Mouse (Mus musculus): ENCODE data around the gene Arhgap35. TPM values are rescaled to one million over a fixed set of nuclear protein-coding genes. Genes with fewer than 3 reads are reported as not detected.

The Arhgap35 gene
- polyA plus RNA-seq, 1 experiment from 2014 or later = 3.8 TPM

DNA sequence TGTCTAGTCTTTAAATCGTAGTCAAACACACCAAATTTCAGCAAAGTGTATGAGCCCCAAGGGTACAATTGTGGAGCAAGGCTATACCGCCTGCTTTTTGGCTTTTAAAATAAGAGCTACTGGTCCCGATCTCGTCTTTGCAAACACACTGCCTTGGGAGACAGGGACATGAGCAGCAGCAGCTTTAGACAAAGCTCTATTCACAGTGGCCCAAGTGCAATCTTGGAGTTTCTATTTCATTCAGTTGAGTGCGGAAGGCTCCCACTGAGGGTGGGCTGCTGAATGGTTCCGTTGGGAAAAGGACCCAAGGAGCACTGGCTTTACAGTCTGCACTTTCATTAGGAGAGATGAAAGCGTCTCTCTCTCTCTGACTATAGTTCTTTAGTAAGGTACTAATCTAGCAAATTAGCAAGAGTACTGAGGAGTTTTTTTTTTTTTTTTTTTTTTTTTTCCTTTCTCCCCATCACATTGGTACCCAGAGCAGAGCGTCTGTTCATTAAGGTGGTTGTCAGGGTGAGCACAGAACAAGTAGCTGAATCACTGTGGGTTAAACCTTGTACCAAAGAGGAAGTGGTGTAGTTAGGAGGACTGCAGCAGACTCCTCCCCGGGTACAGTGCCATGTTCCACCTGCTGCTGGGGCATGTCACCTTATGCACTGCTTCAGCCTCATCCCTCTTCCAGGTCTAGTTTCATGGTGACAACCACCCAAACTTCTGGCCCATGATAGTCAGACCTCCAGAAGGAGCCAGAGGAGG, 56.8 kb downstream of the Arhgap35 start:
- Histone ChIP-seq H3K9me3 (ENCODE audit: control insufficient read depth, low read length) (no peaks in the 10 kb centered on the region), H3K4me1 (replicated peaks; ENCODE audit: control insufficient read depth, insufficient read depth) (no peaks in the 10 kb centered on the region), H3K4me2 (replicated peaks; ENCODE audit: low read depth) (no peak overlapping the region), H3K27me3 (ENCODE audit: control insufficient read depth, insufficient read depth, low read length) (no peaks in the 10 kb centered on the region), H3K27ac (replicated peaks) (no peak overlapping the region), H3K36me3 (ENCODE audit: control insufficient read depth, insufficient read depth, low read length) (peaks cover 17% of the 10 kb centered on the region), H3K4me3 (ENCODE audit: low read depth, low read length) (no peak overlapping the region), H3K9ac (ENCODE audit: low read length) (no peak overlapping the region)
- no peak for TF ChIP-seq CTCF (IDR thresholded peaks at IDR 0.05; ENCODE audit: low read depth)
- no peak for TF ChIP-seq EP300 (optimal IDR thresholded peaks at IDR 0.05)
- WGBS = 88% methylated on average over 9 of the region's 9 CpGs
- DNase-seq (ENCODE audit: low spot score) = no peak
- ATAC-seq (ENCODE audit: low FRiP score, low TSS enrichment) = no peak

DNA sequence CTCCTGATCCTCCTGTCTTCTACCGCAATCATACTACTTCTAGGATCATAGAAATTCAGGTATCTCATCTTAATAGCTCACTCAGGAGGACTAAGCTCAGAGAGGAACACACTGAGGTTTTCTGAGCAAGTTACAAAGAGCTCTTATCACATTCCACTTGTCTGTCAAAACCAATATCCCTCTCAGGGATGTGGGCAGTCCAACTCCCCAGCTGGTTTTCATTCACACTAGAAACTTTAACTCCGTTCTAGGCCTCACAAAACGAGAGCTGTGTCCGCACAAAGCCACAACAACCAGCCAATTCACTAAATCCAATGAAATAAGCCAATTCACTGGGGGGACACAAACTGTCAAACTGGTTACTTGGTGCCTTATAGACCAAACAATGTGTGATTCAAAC, 57.5 kb downstream of the Arhgap35 start:
- ATAC-seq (ENCODE audit: low FRiP score, low TSS enrichment) = no peak
- TF ChIP-seq EP300 (optimal IDR thresholded peaks at IDR 0.05) (no peak), CTCF (IDR thresholded peaks at IDR 0.05; ENCODE audit: low read depth) (no peak)

DNA sequence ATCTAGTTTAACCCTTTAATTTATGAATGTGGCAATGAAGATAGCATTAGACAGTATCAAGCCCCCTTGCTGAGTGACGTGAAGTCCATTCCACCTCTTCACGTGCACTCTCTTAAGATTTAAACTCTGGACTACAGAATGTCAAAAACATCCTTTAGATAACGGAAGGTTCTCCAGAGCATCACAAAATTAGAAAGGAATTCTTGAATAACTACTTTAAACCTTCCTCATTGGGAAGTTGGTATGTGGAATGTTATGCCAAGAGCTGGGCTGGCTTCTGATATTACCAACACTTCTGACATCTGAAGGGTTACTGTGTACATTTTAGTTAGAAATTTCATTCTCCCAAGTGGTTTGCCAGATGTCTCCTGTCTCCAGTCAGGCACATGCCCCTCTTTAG, 60.6 kb downstream of the Arhgap35 start:
- Histone ChIP-seq H3K4me2 (replicated peaks; ENCODE audit: low read depth) (no peak overlapping the region), H3K4me1 (replicated peaks; ENCODE audit: control insufficient read depth, insufficient read depth) (no peaks in the 10 kb centered on the region), H3K27me3 (ENCODE audit: control insufficient read depth, insufficient read depth, low read length) (no peaks in the 10 kb centered on the region), H3K4me3 (ENCODE audit: low read depth, low read length) (no peak overlapping the region), H3K9me3 (ENCODE audit: control insufficient read depth, low read length) (no peaks in the 10 kb centered on the region), H3K27ac (replicated peaks) (no peak overlapping the region), H3K36me3 (ENCODE audit: control insufficient read depth, insufficient read depth, low read length) (no peaks in the 10 kb centered on the region), H3K9ac (ENCODE audit: low read length) (no peak overlapping the region)
- TF ChIP-seq CTCF (IDR thresholded peaks at IDR 0.05; ENCODE audit: low read depth) = no peak
- no peak for TF ChIP-seq EP300 (optimal IDR thresholded peaks at IDR 0.05)
- no peak for DNase-seq (ENCODE audit: low spot score)
- 75% methylated on average over 3 of the region's 3 CpGs for whole genome bisulfite sequencing
- no peak for ATAC-seq (ENCODE audit: low FRiP score, low TSS enrichment)

More for the DNA sequence above, 57.5 kb downstream of the Arhgap35 start:
- H3K27me3 ChIP-seq (ENCODE audit: control insufficient read depth, insufficient read depth, low read length) = no peaks in the 10 kb centered on the region
- no peak overlapping the region for H3K4me2 ChIP-seq (replicated peaks; ENCODE audit: low read depth)
- no peaks in the 10 kb centered on the region for H3K4me1 ChIP-seq (replicated peaks; ENCODE audit: control insufficient read depth, insufficient read depth)
- no peak overlapping the region for H3K9ac ChIP-seq (ENCODE audit: low read length)
- WGBS = 66% methylated on average over 4 of the region's 4 CpGs
- H3K36me3 ChIP-seq (ENCODE audit: control insufficient read depth, insufficient read depth, low read length) = peaks cover 13% of the 10 kb centered on the region
- no peaks in the 10 kb centered on the region for H3K9me3 ChIP-seq (ENCODE audit: control insufficient read depth, low read length)
- DNase-seq (ENCODE audit: low spot score) = no peak
- H3K27ac ChIP-seq (replicated peaks) = no peak overlapping the region
- H3K4me3 ChIP-seq (ENCODE audit: low read depth, low read length) = no peak overlapping the region

DNA sequence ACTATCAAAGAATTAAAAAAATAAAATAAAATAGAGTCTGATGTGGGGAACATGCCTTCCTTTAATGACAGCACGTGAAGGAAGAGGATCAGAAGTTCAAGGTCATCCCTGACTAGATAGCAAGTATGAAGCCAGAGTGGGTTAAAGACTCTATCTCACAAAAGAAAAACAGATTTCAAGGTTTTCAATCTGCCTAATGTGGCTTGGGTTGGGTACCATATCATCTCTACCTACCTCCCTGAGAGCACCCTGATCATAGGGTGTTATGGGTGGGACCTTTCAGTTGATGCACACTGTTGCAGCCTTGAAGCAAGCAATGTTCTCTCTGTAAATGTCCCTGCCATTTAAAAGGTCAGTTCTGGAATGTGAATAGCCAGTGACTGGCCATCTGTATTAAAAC, 63.2 kb downstream of the Arhgap35 start:
- no peaks in the 10 kb centered on the region for H3K36me3 ChIP-seq (ENCODE audit: control insufficient read depth, insufficient read depth, low read length)
- DNase-seq (ENCODE audit: low spot score) (no peak), ATAC-seq (ENCODE audit: low FRiP score, low TSS enrichment) (no peak)
- H3K4me2 ChIP-seq (replicated peaks; ENCODE audit: low read depth) = no peak overlapping the region
- WGBS = 94% methylated on average over 1 of the region's 1 CpGs
- no peak overlapping the region for H3K27ac ChIP-seq (replicated peaks)
- no peaks in the 10 kb centered on the region for H3K4me1 ChIP-seq (replicated peaks; ENCODE audit: control insufficient read depth, insufficient read depth)
- H3K9me3 ChIP-seq (ENCODE audit: control insufficient read depth, low read length) = no peaks in the 10 kb centered on the region
- H3K9ac ChIP-seq (ENCODE audit: low read length) = no peak overlapping the region
- TF ChIP-seq CTCF (IDR thresholded peaks at IDR 0.05; ENCODE audit: low read depth) (no peak), EP300 (optimal IDR thresholded peaks at IDR 0.05) (no peak)
- H3K4me3 ChIP-seq (ENCODE audit: low read depth, low read length) = no peak overlapping the region
- no peaks in the 10 kb centered on the region for H3K27me3 ChIP-seq (ENCODE audit: control insufficient read depth, insufficient read depth, low read length)

DNA sequence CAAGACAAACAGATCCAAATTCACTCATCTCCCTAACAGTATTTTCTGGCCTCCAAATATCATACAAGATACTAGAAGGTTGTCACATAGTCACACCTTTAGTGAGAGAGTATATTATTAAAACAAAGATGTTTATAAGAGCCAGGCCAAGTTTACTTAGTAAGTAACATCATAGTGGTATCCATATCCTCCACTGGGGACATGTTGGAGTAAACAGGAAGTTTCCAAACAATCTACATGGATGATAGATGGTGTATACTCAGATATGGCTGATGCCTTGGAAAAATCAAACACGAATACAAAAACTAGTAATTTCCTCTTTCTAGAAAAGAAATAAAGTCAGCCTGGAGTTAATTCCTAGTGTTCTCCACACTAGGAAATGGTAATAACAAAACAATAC, 65.5 kb downstream of the Arhgap35 start:
- Histone ChIP-seq H3K9ac (ENCODE audit: low read length) (no peak overlapping the region), H3K4me2 (replicated peaks; ENCODE audit: low read depth) (no peak overlapping the region), H3K27ac (replicated peaks) (no peak overlapping the region), H3K9me3 (ENCODE audit: control insufficient read depth, low read length) (no peaks in the 10 kb centered on the region), H3K4me3 (ENCODE audit: low read depth, low read length) (no peak overlapping the region), H3K27me3 (ENCODE audit: control insufficient read depth, insufficient read depth, low read length) (no peaks in the 10 kb centered on the region), H3K4me1 (replicated peaks; ENCODE audit: control insufficient read depth, insufficient read depth) (no peaks in the 10 kb centered on the region), H3K36me3 (ENCODE audit: control insufficient read depth, insufficient read depth, low read length) (no peaks in the 10 kb centered on the region)
- TF ChIP-seq EP300 (optimal IDR thresholded peaks at IDR 0.05) = no peak
- no peak for TF ChIP-seq CTCF (IDR thresholded peaks at IDR 0.05; ENCODE audit: low read depth)
- WGBS = 77% methylated on average over 1 of the region's 1 CpGs
- DNase-seq (ENCODE audit: low spot score) = no peak
- ATAC-seq (ENCODE audit: low FRiP score, low TSS enrichment) = no peak

DNA sequence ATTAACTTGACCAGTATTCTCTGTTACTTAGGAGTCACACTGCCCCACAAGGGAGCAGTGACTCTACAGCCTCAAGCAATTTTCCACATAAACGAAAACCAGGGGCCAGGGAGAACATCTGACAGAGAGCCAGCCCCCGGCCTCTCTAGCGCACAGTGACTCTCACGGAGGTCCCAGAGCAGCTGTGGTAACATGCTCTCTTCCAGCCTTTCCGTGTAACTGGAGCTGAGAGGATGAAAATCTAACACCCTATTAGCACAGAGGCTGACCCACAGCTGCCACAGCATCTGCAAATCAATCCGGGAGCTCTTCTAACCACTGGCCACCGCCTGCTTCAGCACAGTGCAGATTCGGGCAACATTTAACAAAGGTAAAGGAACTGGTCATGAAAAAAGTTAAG, 70.0 kb downstream of the Arhgap35 start:
- DNase-seq (ENCODE audit: low spot score) = no peak
- no peak for ATAC-seq (ENCODE audit: low FRiP score, low TSS enrichment)
- 65% methylated on average over 8 of the region's 8 CpGs for WGBS
- TF ChIP-seq EP300 (optimal IDR thresholded peaks at IDR 0.05) (no peak), CTCF (IDR thresholded peaks at IDR 0.05; ENCODE audit: low read depth) (no peak)
- Histone ChIP-seq H3K27ac (replicated peaks) (no peak overlapping the region), H3K27me3 (ENCODE audit: control insufficient read depth, insufficient read depth, low read length) (no peaks in the 10 kb centered on the region), H3K4me1 (replicated peaks; ENCODE audit: control insufficient read depth, insufficient read depth) (no peaks in the 10 kb centered on the region), H3K36me3 (ENCODE audit: control insufficient read depth, insufficient read depth, low read length) (no peaks in the 10 kb centered on the region), H3K9me3 (ENCODE audit: control insufficient read depth, low read length) (no peaks in the 10 kb centered on the region), H3K4me2 (replicated peaks; ENCODE audit: low read depth) (no peak overlapping the region), H3K9ac (ENCODE audit: low read length) (no peak overlapping the region), H3K4me3 (ENCODE audit: low read depth, low read length) (no peak overlapping the region)

Data from stomach, postnatal 0 days (tissue).